Mouse (Mus musculus) urinary bladder, postnatal 36 days (tissue): Measurements from ENCODE around the gene Vmn1r24.
"Not testable (repeated sequence)": the region's sequence is repeated elsewhere in the genome, so short reads cannot be mapped to it uniquely, and the experiment has no call there.

ENCODE experiments used
- DNase-seq, 2 experiments: peaks; one replicate each; pipeline ENCODE4 v3.0.0; 2022; ENCODE audit warnings: low spot score in 2 of 2, mixed read lengths in 1 of 2

The Vmn1r24 gene

GRCm38 (mm10) chr6:57961403-57961802 lies at the start of gene Vmn1r24:
Vmn1r24 (minus strand) TSS chr6:57961503.
- not testable (repeated sequence) for DNase-seq

GRCm38 (mm10) chr6:57980710-57981109 lies 19.4 kb upstream of the Vmn1r24 start, which contains the start of gene Vmn1r25:
Vmn1r25 (minus strand) TSS chr6:57980810.
- DNase-seq: no peak

GRCm38 (mm10) chr6:57926738-57927137 lies 34.6 kb downstream of the Vmn1r24 start, which contains the start of gene Vmn1r23:
Vmn1r23 (minus strand) TSS chr6:57926838.
- DNase-seq: no peak

- DNase-seq: no peak
These were observed 53.4 kb downstream of the Vmn1r24 start, which contains the start of gene Vmn1r22 for GRCm38 (mm10) chr6:57907928-57908327. Vmn1r22 (minus strand) TSS chr6:57908028.
